Mouse (Mus musculus): ENCODE measurements around the gene Sh3pxd2a. TPM values are rescaled to one million over a fixed set of nuclear protein-coding genes. Genes with fewer than 3 reads are reported as not detected.

The Sh3pxd2a gene
- polyA plus RNA-seq, 1 experiment, result 15.5 TPM

GRCm38 (mm10) chr19:47452211-47452610, 12.0 kb downstream of the Sh3pxd2a start:
- H3K4me1 ChIP-seq (ENCODE audit: control insufficient read depth, insufficient read depth, low read length), result peaks cover 28% of the 10 kb centered on the region
- 46% methylated on average over 7 of the region's 7 CpGs for WGBS
- no peaks in the 10 kb centered on the region for H3K36me3 ChIP-seq (ENCODE audit: control insufficient read depth, insufficient read depth, low read length)
- no peak overlapping the region for H3K4me3 ChIP-seq (ENCODE audit: insufficient read depth, low read depth, low read length)
- peak; percentile 80 for DNase-seq
- no peaks in the 10 kb centered on the region for H3K27me3 ChIP-seq (replicated peaks; ENCODE audit: control insufficient read depth, insufficient read depth, low read length)
- no peak for TF ChIP-seq POLR2A (IDR thresholded peaks at IDR 0.05; ENCODE audit: low read depth, low read length)
- peak overlapping the region; percentile 25 for H3K27ac ChIP-seq (ENCODE audit: insufficient read depth, low read depth, low read length)

- WGBS, result 43% methylated on average over 10 of the region's 10 CpGs
Observed at GRCm38 (mm10) chr19:47451476-47452113, 12.6 kb downstream of the Sh3pxd2a start.

GRCm38 (mm10) chr19:47450261-47451137, 13.7 kb downstream of the Sh3pxd2a start:
- DNase-seq, result no peak
- Histone ChIP-seq H3K36me3 (ENCODE audit: control insufficient read depth, insufficient read depth, low read length) (no peaks in the 10 kb centered on the region), H3K4me3 (ENCODE audit: insufficient read depth, low read depth, low read length) (no peak overlapping the region), H3K27me3 (replicated peaks; ENCODE audit: control insufficient read depth, insufficient read depth, low read length) (no peaks in the 10 kb centered on the region), H3K27ac (ENCODE audit: insufficient read depth, low read depth, low read length) (peak overlapping the region; percentile 86), H3K4me1 (ENCODE audit: control insufficient read depth, insufficient read depth, low read length) (peaks cover 28% of the 10 kb centered on the region)
- 47% methylated on average over 8 of the region's 8 CpGs for WGBS
- no peak for TF ChIP-seq CTCF (conservative IDR thresholded peaks at IDR 0.05; ENCODE audit: insufficient read depth, insufficient read length, low read depth, low read length)
- no peak for TF ChIP-seq POLR2A (IDR thresholded peaks at IDR 0.05; ENCODE audit: low read depth, low read length)

More at GRCm38 (mm10) chr19:47451476-47452113, 12.6 kb downstream of the Sh3pxd2a start:
- TF ChIP-seq CTCF (conservative IDR thresholded peaks at IDR 0.05; ENCODE audit: insufficient read depth, insufficient read length, low read depth, low read length), result no peak
- TF ChIP-seq POLR2A (IDR thresholded peaks at IDR 0.05; ENCODE audit: low read depth, low read length), result no peak
- H3K36me3 ChIP-seq (ENCODE audit: control insufficient read depth, insufficient read depth, low read length), result no peaks in the 10 kb centered on the region
- no peak overlapping the region for H3K4me3 ChIP-seq (ENCODE audit: insufficient read depth, low read depth, low read length)
- no peaks in the 10 kb centered on the region for H3K27me3 ChIP-seq (replicated peaks; ENCODE audit: control insufficient read depth, insufficient read depth, low read length)
- peak; percentile 60 for DNase-seq
- H3K27ac ChIP-seq (ENCODE audit: insufficient read depth, low read depth, low read length), result peak overlapping the region; percentile 84
- peaks cover 28% of the 10 kb centered on the region for H3K4me1 ChIP-seq (ENCODE audit: control insufficient read depth, insufficient read depth, low read length)

GRCm38 (mm10) chr19:47449513-47450227, 14.5 kb downstream of the Sh3pxd2a start:
- H3K27me3 ChIP-seq (replicated peaks; ENCODE audit: control insufficient read depth, insufficient read depth, low read length), result no peaks in the 10 kb centered on the region
- no peak for DNase-seq
- TF ChIP-seq POLR2A (IDR thresholded peaks at IDR 0.05; ENCODE audit: low read depth, low read length) (no peak), CTCF (conservative IDR thresholded peaks at IDR 0.05; ENCODE audit: insufficient read depth, insufficient read length, low read depth, low read length) (no peak)
- WGBS, result 77% methylated on average over 4 of the region's 4 CpGs
- H3K36me3 ChIP-seq (ENCODE audit: control insufficient read depth, insufficient read depth, low read length), result no peaks in the 10 kb centered on the region
- peak overlapping the region; percentile 86 for H3K27ac ChIP-seq (ENCODE audit: insufficient read depth, low read depth, low read length)
- peaks cover 28% of the 10 kb centered on the region for H3K4me1 ChIP-seq (ENCODE audit: control insufficient read depth, insufficient read depth, low read length)
- no peak overlapping the region for H3K4me3 ChIP-seq (ENCODE audit: insufficient read depth, low read depth, low read length)

GRCm38 (mm10) chr19:47448618-47449151, 15.5 kb downstream of the Sh3pxd2a start:
- WGBS, result 65% methylated on average over 14 of the region's 14 CpGs
- Histone ChIP-seq H3K4me3 (ENCODE audit: insufficient read depth, low read depth, low read length) (no peak overlapping the region), H3K27ac (ENCODE audit: insufficient read depth, low read depth, low read length) (no peak overlapping the region), H3K36me3 (ENCODE audit: control insufficient read depth, insufficient read depth, low read length) (no peaks in the 10 kb centered on the region), H3K4me1 (ENCODE audit: control insufficient read depth, insufficient read depth, low read length) (peaks cover 26% of the 10 kb centered on the region), H3K27me3 (replicated peaks; ENCODE audit: control insufficient read depth, insufficient read depth, low read length) (no peaks in the 10 kb centered on the region)
- TF ChIP-seq CTCF (conservative IDR thresholded peaks at IDR 0.05; ENCODE audit: insufficient read depth, insufficient read length, low read depth, low read length) (no peak), POLR2A (IDR thresholded peaks at IDR 0.05; ENCODE audit: low read depth, low read length) (no peak)
- DNase-seq, result no peak

- DNase-seq, result peak; percentile 68
- Histone ChIP-seq H3K4me3 (ENCODE audit: insufficient read depth, low read depth, low read length) (no peak overlapping the region), H3K27me3 (replicated peaks; ENCODE audit: control insufficient read depth, insufficient read depth, low read length) (no peaks in the 10 kb centered on the region), H3K4me1 (ENCODE audit: control insufficient read depth, insufficient read depth, low read length) (peaks cover 24% of the 10 kb centered on the region), H3K36me3 (ENCODE audit: control insufficient read depth, insufficient read depth, low read length) (no peaks in the 10 kb centered on the region), H3K27ac (ENCODE audit: insufficient read depth, low read depth, low read length) (peak overlapping the region; percentile 16; the same call in 1 of the 2 replicates)
- 36% methylated on average over 9 of the region's 9 CpGs for whole genome bisulfite sequencing
- TF ChIP-seq CTCF (conservative IDR thresholded peaks at IDR 0.05; ENCODE audit: insufficient read depth, insufficient read length, low read depth, low read length) (no peak), POLR2A (IDR thresholded peaks at IDR 0.05; ENCODE audit: low read depth, low read length) (no peak)
Observed at GRCm38 (mm10) chr19:47446841-47447365, 17.3 kb downstream of the Sh3pxd2a start.
